Mouse (Mus musculus) heart, adult 9 months (tissue): Measurements from ENCODE around the gene Rad51b.

Experiments used
- DNase-seq, 2 experiments: peaks; one replicate each; pipeline ENCODE4 v3.0.0; 2022; ENCODE audit warnings: low spot score in 2 of 2

Gene Rad51b

DNA sequence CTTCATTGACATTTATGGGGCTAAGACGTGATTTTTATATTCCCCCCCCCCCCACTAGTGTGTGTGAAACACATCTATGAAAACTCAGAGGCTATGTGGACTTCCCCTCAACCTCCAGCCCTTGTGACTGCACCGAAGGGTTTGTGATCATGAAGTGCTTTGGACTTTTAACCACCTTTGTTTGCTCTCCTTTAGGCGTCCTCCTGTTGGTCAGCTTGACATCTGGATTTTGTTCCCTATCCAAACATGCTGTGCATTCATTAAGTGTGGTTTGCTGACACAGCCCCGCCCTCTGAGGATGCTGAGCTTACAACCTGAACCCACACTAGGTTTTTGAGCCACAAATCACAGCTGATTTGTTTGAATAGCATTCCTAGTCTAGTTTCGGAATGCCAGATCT lies 502.3 kb downstream of the Rad51b start:
- DNase-seq: no peak

DNA sequence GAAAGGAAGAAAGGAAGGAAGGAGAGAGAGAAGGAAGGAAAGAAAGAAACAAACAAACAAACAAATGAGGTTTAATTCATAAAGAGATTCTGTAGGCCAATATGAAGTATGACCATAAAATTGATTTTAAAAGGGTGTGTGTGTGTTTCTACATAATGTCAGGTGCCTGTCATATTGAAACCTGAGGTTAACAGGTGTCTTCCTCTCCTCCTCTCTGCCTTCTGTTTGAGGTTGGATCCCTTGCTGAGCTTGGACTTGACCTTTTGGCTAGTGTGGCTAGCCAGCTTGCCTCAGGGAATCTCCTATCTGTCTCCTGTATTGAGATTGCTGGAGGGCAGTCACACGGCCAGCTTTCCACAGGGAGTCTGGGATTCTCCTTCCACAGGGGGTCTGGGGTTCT lies 506.6 kb downstream of the Rad51b start:
- no peak for DNase-seq

DNA sequence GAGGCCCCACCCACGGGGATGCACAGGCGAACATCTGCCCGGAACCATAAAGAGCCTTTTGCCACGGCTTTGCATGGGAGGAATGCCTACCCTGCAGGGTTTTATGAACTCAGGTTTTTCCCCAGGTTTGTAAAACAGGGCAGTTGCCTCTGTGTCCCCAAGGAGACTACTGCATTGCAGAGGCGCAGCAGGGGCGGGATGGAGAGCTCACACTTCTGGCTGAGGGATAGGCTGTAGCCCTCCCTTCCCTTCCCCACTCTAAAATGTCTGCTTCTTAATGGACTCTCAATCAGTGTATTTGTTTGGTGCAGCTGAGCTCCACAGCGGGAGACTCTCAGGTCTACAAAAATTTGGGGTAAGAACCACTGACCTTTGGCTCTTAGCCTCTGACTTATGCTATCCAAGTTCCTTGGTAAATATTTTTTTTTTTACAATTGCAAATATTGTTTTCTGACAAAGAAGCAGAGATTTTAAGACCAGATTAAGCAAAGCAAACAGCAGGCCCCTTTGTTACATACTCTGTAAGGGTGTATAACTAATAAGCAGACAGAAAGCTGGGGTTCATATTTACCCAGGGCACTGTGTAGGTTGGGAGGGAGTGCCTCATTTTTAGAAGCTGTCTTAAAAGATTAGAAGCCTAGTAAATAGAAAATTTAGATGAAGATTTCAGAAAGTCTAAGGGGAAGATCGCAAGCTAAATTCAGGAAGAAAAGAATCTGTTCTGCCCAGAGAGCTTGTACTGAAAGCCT lies 507.9 kb downstream of the Rad51b start:
- DNase-seq: no peak

DNA sequence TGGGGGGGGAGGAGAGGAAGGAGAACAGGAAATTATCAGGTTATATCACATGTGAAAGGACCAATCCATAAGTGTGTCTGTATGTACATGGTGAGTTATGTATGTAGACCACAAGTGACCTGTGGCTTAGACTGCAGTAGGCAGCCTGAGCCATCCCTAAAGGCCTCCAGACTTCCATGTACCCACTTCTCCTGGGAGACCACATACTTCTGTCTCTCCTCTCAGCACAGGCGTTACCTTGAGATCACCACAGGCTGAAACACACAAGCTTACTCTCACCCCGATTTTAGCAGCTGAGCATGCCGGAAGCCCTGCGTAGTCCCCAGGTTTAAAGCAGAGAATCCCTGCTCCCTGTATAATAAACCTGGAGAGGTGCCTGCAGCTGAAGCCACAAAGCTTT lies 509.9 kb downstream of the Rad51b start:
- no peak for DNase-seq

DNA sequence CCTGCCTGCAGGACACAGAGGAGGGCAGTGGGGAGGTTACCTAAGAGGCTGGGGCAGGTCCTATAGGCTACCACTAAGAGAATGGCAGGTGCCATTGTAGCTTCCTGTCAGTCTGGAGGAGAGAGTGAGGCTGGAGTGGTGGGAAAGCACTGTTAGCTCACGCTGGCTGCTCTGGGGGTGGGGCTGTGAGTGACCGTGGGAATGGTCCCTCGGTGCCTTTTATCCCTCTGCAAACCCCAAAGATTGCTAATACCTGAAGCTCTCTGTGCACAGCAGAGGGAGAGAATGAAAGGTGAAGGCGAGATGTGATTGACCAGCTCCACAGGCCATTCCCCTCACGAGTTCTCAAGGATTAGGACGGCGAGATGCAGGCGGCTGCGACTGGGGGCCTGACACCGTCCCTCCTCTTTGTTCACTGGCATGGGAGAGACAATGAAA lies 510.3 kb downstream of the Rad51b start:
- DNase-seq: no peak

DNA sequence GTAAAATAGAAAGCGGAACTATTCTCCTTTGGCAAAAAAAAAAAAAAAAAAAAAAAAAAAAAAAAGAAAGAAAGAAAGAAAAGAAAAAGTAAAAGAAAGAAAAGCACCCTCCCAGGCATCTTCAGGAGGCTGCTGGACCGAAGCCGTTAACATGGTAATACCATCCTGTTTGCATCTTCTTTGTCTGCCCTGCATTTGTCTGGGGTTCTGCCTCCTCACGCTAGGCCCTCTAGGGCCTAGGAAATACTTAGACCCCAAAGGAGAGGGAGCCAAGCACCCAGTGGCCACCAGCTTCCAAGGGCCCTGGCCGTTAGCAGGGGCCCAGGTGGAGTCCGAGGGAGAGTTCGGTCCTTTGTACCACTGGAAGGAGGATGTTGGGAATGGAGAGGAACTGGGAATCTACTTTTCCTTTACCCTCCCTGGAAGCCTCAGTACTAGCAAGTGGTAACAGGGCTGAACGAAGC lies 510.9 kb downstream of the Rad51b start:
- no peak for DNase-seq

DNA sequence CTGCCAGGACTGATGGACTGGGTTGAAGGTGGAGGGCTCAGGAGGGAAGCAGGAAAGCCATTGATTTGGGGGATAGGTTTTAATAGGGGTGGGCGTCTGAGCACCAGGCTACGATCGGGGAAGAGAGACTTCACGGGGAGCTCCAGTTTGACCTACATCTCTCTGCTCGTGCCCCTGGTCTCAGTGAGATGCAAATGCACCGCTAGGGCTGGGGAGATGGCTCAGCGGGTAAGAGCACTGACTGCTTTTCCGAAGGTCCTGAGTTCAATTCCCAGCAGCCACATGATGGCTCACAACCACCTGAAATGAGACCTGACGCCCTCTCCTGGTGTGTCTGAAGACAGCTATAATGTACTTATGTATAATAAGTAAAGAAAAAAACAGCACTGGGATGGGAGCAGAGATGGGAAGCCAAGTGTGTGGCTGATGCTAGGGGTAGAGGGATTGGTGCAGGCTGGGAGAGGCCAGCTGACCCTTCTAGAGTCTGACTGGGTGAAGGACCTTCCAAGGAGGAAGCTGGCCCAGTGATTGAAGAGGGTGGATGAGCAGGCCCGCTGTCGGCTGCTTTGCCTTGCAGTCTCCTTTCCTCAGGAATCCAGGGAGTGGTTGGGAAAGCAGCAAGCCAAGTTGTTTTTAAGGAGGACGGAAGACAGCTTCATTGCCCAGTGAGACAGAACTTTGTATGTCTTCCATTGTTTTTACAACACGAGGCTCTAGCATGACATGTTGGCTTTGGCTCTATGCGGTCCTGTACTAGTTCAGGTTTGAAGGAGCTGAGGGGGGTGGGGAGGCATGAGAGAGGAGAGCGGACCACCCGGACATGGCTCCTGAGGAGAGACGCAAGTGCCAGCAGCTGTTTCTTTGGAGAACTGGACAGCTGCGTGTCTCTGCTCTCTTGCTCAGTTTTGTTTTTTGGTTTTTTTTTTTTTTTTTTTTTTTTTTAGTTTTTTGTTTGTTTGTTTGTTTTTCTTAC lies 511.6 kb downstream of the Rad51b start:
- DNase-seq: no peak

DNA sequence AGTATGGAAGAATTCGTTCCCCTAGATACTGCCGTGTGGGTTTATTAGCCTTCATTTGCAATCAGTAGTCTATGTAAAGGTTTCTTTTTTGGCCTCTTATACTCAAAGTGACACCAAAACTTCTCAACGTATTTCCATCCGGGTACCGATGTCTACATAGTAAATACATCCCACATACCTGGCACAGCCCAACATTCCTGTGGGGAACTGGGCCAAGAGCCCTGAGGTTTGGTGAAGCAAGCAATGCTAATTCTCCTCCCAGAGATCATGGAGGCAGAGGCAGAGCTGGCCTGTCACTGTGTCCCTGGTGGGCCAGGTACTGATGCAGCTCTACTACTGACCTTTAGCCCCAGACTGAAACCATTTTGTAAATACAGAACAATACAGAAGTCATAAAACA lies 512.4 kb downstream of the Rad51b start:
- no peak for DNase-seq

DNA sequence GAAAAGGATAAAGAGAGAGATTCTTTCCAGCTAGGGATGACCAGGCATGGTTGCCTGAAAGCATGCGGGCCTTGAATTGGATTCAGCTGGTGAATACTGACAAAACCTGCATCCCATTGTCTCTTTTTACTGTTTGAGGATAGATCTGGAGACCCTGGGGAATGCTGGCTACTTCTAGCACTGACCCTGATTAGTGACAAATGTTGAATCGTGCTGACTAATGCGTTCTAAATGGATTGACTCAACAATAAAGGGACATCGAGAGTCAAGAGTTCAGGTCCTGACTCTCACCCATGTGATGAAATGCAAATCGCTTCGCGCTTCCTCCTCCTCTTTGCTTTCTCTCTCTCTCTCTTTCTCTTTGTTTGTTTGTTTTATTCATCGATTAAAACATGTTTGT lies 515.3 kb downstream of the Rad51b start:
- DNase-seq: no peak

DNA sequence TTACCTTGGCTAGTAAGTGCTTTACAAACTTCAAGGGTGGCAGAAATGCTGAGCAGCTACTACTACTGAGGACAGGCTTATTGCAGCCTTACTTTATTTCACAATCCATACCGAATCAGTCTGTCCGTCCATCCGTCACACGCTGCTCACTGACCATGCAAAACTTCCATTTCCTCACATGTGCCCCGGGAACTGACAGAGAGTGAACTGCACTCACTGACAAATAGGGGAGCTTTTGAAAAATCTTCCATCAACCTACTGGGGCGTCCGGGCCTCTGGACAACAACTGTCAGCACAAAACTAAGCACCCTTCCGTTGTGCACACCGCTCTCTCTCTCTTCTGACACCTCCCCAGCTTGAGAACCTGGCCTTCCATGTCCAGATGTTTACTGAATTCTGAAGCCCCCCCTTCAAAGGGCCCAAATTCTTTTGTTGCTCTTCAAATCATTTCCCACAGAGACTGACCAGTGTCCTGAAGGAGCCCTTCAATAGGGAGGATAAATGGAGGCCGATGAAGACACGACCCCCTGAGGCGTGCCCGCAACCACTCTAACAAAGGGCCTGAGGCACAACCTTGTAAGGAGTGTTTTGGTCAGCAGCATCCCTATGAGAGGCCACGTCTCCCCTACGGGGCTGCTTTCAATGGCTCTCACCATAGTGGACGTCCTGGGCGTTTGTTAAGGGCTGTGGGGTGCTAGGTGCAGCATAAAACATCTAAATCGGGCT lies 515.9 kb downstream of the Rad51b start:
- DNase-seq: no peak

DNA sequence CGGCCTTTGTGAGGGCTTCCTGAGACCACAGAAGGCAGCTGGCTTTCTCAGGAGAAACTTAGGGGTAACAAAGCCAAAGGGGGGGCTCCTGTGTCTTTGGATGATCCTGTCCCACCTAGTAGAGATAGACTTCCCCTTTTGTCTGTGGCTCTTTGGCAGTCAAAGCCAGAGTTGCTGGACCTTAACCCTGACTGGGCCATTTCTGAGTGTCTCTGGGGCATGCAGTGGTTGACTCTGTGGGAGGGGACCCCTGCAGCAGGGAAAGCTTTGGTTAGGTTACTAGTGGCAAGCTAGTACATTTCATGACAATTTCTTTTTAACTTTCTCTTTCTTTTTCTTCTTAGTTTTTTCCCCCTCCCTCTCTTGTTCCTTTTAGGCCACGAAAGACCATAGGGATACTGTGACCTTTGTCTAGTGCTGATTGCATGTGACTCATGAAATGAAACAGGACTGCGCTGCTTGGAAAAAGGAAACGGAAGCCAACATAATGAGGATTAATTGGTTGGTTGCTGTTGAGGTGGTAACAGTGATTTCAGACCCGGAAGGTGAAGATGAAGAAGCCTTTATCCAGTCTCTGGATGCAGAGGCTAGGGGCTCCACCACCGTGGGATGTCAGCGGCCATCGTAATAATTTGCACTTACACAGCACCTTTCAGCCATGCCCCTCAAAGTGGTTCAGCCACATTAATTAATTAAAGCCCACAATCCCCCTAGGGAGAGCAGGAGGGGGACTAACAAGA lies 516.7 kb downstream of the Rad51b start:
- no peak for DNase-seq

DNA sequence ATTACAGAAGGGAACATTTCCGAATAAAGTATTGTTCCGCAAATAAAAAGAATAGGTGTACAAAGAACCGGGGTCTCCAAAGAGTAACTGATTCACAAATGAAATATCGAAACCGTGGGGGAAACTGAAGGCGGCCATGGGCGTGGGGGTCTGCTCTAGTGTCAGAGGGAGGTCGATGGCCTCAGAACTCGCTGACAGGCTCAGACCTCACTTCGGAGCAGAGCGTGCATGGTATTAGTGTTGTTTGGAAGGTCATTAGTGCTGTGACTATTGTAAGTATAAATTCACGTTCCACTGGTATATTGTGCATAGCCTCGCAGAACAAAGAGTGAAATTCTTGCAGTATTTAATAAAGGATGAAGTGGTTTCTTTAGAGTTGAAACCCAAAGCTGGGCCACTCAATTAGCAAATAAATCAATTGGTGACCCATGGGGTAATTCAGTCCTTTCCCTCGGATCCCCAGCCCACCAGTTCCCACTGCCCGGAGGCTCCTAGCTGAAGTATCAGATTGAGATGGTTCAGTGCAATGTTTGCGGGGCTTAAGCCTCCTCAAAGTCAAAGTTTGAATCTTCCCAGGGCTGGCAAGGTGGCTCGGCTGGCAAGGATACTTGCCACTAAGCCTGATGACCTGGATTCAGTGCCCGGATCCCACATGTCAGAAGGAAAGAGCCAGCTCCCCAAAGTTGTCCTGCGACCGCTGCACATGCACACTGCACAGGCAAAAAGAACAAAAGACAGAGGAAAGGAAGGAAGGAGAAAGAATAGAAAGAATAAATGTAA lies 517.4 kb downstream of the Rad51b start:
- no peak for DNase-seq

DNA sequence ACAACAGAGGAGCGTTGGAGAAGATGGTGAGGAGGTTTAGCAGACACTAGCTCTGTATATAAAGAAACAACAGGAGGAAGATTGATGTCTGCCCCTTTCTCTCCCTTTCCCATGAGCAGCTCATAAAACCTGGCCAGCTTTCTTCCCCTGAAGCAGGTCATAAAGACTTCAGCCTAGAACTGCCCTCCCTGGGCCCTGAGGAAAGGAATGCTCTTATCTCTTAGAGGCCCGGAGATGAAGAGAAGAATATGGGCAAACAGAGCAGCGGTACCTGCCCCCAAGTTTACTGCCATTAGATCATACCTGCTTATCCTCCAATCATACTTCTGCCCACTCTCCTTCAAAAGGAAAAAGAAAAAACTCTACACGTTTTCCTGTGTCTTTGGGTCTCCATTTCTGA lies 519.2 kb downstream of the Rad51b start:
- no peak for DNase-seq

DNA sequence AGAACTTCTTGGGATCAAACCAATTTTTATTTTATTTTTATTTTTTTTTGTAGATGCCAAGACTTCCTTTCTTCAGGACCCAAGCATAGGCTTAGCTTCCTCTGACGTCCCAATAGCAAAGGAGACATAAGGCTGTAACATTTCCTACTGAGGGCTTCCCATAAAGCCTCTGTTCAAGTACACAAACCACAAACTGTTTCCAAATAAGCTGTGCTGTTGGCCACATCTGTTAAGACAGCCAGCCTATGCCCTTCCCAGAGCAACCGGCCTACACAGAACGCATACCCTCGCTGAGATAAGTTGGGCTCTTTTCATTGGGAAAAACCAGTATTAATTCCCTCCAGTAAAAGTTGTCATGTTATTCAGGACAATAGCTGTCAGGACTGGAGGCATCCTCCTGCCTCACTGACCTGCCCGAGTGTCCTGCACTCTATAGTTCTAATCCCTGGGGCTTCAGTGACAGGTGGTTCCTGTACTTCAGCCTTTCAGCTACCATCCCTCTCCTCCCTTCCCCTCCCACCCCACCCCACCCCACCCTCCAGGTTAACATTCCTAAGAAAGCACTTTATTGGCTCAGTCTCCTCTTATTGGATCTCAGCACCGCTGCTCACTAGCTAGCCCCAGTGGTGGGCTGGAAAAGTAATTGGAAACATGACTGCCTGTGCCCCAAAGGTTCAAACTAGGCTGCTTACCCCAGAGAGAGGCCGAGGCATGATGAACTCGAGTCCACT lies 523.3 kb downstream of the Rad51b start:
- DNase-seq: no peak

DNA sequence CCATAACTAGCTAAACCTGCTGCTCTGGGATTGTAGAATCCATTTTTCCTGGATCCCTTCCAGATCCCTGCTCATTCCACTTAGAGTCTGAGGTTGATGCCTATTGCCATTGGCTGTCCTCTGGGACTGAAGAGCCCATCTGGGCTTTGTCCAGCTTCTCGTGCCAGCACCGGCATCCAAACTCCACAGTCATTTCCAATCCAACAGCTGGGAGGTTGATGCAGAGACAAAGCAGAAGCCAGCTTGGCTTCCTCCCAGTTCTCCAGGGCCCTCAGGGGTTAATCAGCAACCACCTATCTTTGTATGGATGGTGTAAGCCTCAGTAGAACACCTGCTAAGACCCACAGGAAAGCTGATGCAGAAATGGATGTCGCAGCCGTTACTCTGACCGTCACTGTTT lies 524.8 kb downstream of the Rad51b start:
- peak; percentile 49 to 66 for DNase-seq

DNA sequence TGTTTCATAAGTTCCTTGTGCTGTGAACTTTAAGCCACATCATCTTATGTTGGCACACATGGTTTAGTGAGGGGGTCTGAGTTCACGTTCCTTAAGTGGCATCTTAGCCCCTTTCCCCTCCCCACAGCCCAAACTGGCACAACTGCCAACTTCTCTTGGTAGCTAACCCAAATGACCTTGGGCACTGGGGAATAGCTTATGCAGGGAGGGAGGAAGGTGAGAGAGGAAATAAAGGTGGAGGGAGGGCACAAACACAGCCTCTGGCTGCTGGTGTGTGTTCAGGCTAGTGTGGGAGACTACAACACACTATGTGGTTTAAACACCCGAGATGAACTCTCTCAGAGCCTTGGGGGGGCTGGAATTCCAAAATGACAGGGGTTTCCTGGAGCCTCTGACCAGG lies 525.3 kb downstream of the Rad51b start:
- DNase-seq: no peak

DNA sequence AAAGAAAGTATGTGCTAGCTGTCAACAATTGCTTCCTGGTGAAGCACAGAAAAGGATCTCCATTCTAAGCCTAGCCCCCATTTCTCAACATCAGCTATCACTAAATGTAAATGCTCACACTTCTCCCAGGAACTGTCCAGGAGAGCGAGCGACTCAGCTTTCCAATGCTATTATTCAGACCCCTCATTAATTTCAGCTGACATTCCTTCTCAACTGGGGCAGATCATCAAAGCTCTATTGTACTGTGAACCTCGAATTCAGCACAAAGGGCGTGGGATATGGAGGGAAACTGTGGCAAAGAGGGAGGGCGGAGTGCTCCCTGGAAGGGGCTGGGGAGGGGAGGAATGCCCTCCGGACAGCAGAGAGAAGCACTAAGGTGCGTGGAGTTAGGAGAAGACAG lies 528.8 kb downstream of the Rad51b start:
- DNase-seq: no peak

DNA sequence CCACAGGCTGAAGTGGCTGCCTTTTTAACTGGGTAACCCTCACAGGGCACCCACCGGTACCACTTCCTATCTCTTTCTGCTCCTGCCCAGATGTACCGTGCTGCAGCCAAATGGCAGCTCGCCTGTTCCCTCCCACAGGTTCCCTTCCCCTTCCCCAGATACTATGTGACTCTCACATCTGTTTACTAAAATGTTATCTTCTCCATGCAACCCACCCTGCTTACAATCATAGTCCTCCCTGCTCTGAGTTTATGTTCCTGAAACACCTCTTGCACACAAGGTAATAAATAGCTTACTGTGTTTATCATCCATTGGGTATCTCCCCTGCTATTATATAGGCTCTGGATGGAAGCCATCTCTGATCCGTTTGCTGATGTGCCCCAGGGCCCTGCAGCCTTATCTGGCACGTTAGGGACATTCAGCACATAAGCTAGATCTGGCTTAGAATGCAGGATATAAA lies 530.2 kb downstream of the Rad51b start:
- DNase-seq: no peak

DNA sequence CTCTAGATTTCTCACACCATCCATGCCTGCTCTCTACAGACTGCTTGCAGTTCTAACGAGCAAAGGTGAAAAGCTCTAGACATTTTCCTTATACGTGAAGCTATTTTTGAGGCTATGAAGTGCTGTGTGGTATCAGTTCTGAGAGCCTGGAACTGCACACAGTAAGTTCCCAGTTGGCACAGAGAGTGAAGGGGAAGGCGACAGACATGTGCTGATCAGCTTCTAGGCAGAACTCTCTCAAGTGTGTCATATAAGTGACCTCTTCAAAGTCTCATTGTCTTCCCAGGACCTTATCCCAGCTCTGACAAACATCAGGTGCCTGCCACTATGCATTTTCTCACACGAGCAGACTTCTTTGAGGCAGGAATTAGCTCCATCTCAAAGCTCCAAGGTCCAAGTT lies 530.7 kb downstream of the Rad51b start:
- no peak for DNase-seq

DNA sequence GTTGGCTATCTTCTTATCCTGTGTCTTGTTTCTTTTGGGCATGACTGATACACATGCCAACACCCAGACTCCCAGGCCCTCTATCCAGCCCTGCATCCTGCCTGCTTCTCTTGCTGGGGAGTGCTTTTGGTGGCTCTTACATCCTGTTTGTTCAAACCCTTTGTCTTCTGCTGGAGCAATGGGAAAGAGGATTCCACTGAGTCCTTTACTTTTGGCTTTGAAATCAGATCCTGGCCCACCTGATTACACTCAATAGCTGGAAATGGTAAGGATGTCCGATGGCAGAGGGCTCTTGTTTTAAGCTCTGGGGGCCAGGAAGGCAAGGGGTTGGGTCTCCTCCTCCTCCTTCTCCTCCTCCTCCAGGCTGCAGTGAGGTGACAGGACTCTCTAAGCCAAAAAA lies 533.6 kb downstream of the Rad51b start:
- DNase-seq: peak; percentile 53 to 72
